Mouse (Mus musculus) hindbrain, postnatal 0 days (tissue): ENCODE measurements at regions not wholly inside any gene's neighbourhood (a gene's known extent, or its start where the extent isn't known, plus 50 kb on each side); places are given as distances from the start of the nearest gene placed in this dataset.

Source experiments
- ATAC-seq: fragments of 200-750 bp; cut with Nextera tagmentation; 2 replicates; pipeline ENCODE4 v1.8.0; 2017; ENCODE audit warnings: mild to moderate bottlenecking, moderate TSS enrichment, moderate library complexity
- DNase-seq: peaks from one replicate; pipeline ENCODE4 v3.0.0-alpha.2; 2015; ENCODE audit warnings: low spot score
- H3K27ac ChIP-seq: fragments of 300-500 bp; sonication (generic); 2 replicates; pipeline ENCODE4 v1.5.1; 2014; ENCODE audit warnings: mild to moderate bottlenecking
- H3K27me3 ChIP-seq: fragments of 300-500 bp; sonication (generic); 2 replicates; pipeline ENCODE4 v1.6.1; 2014; ENCODE audit warnings: low read length, mixed read lengths; ENCODE audit not compliant: insufficient read depth
- H3K36me3 ChIP-seq: fragments of 300-500 bp; sonication (generic); 2 replicates; pipeline ENCODE4 v1.6.1; 2014; ENCODE audit warnings: low read length, mixed read lengths; ENCODE audit not compliant: insufficient read depth
- H3K4me1 ChIP-seq: fragments of 300-500 bp; sonication (generic); 2 replicates; pipeline ENCODE4 v1.6.1; 2014; ENCODE audit warnings: antibody characterized with exemption, low read length, mixed read lengths; ENCODE audit not compliant: insufficient read depth
- H3K4me2 ChIP-seq: fragments of 300-500 bp; sonication (generic); 2 replicates; pipeline ENCODE4 v1.6.1; 2014; ENCODE audit warnings: low read depth, mild to moderate bottlenecking, low read length, moderate library complexity, mixed read lengths
- H3K4me3 ChIP-seq: fragments of 300-500 bp; sonication (generic); 2 replicates; pipeline ENCODE4 v1.5.1; 2014; ENCODE audit warnings: low read length
- H3K9ac ChIP-seq: fragments of 300-500 bp; sonication (generic); replicated peaks from 2 replicates; pipeline ENCODE4 v1.6.1; 2014; ENCODE audit warnings: mild to moderate bottlenecking, low read length, moderate library complexity, mixed read lengths
- H3K9me3 ChIP-seq: fragments of 300-500 bp; sonication (generic); 2 replicates; pipeline ENCODE4 v1.6.1; 2016; ENCODE audit warnings: low read length, mixed read lengths
- CTCF ChIP-seq: IDR thresholded peaks from 2 replicates; pipeline ENCODE4 v1.5.1; 2016; ENCODE audit warnings: antibody characterized with exemption, control low read depth, low read depth
- WGBS: fragments of 180-500 bp; shearing (Covaris S2); extraction: QIAGEN DNeasy Blood & Tissue Kit; methylation state at CpG from one replicate; pipeline ENCODE4 v1.1.7; 2014; 5-methylcytosine and 5-hydroxymethylcytosine counted together

GRCm38 (mm10) chr6:147727644-147728533 is 252.3 kb downstream of the Ccdc91 start:
- ATAC-seq: no peak
- H3K4me2 ChIP-seq: no peak overlapping the region
- H3K9ac ChIP-seq: no peak overlapping the region
- TF ChIP-seq CTCF: no peak
- H3K36me3 ChIP-seq: no peaks in the 10 kb centered on the region
- H3K4me3 ChIP-seq: no peak overlapping the region
- no peaks in the 10 kb centered on the region for H3K27me3 ChIP-seq
- no peaks in the 10 kb centered on the region for H3K4me1 ChIP-seq
- no peak overlapping the region for H3K27ac ChIP-seq
- no peaks in the 10 kb centered on the region for H3K9me3 ChIP-seq
- 72% methylated on average over 6 of the region's 6 CpGs for WGBS
- no peak for DNase-seq

- H3K9ac ChIP-seq: no peak overlapping the region
- H3K36me3 ChIP-seq: no peaks in the 10 kb centered on the region
- no peak overlapping the region for H3K4me3 ChIP-seq
- H3K27ac ChIP-seq: no peak overlapping the region
- TF ChIP-seq CTCF: no peak
- H3K4me1 ChIP-seq: no peaks in the 10 kb centered on the region
- no peak overlapping the region for H3K4me2 ChIP-seq
- ATAC-seq (no peak), DNase-seq (no peak)
- H3K9me3 ChIP-seq: no peaks in the 10 kb centered on the region
- H3K27me3 ChIP-seq: no peaks in the 10 kb centered on the region
Observed at GRCm38 (mm10) chr6:147729721-147730120, 254.1 kb downstream of the Ccdc91 start.

- Histone ChIP-seq H3K27me3 (no peaks in the 10 kb centered on the region), H3K4me1 (no peaks in the 10 kb centered on the region), H3K4me2 (no peak overlapping the region), H3K27ac (no peak overlapping the region), H3K4me3 (no peak overlapping the region), H3K36me3 (no peaks in the 10 kb centered on the region), H3K9me3 (peaks cover 3% of the 10 kb centered on the region; the same call in 1 of the 2 replicates), H3K9ac (no peak overlapping the region)
- ATAC-seq: no peak
- no peak for DNase-seq
- WGBS: 87% methylated on average over 5 of the region's 5 CpGs
- TF ChIP-seq CTCF: no peak
Observed at GRCm38 (mm10) chr6:147738621-147739325, 263.1 kb downstream of the Ccdc91 start.

- no peak for ATAC-seq
- Histone ChIP-seq H3K4me2 (no peak overlapping the region), H3K36me3 (no peaks in the 10 kb centered on the region), H3K9me3 (no peaks in the 10 kb centered on the region), H3K4me1 (no peaks in the 10 kb centered on the region), H3K27me3 (no peaks in the 10 kb centered on the region), H3K9ac (no peak overlapping the region), H3K27ac (no peak overlapping the region), H3K4me3 (no peak overlapping the region)
- no peak for DNase-seq
- whole genome bisulfite sequencing: 66% methylated on average over 7 of the region's 7 CpGs
- TF ChIP-seq CTCF: no peak
Observed at GRCm38 (mm10) chr6:147741446-147741845, 265.8 kb downstream of the Ccdc91 start.

- Histone ChIP-seq H3K36me3 (no peaks in the 10 kb centered on the region), H3K27ac (no peak overlapping the region), H3K27me3 (no peaks in the 10 kb centered on the region), H3K4me2 (no peak overlapping the region), H3K4me1 (no peaks in the 10 kb centered on the region), H3K4me3 (no peak overlapping the region), H3K9me3 (no peaks in the 10 kb centered on the region), H3K9ac (no peak overlapping the region)
- DNase-seq (no peak), ATAC-seq (no peak)
- no peak for TF ChIP-seq CTCF
- 37% methylated on average over 3 of the region's 3 CpGs for WGBS
Observed at GRCm38 (mm10) chr6:147744081-147744480, 268.5 kb downstream of the Ccdc91 start.

GRCm38 (mm10) chr6:147745690-147746089 is 270.1 kb downstream of the Ccdc91 start:
- H3K27me3 ChIP-seq: no peaks in the 10 kb centered on the region
- DNase-seq (no peak), ATAC-seq (no peak)
- H3K27ac ChIP-seq: no peak overlapping the region
- H3K4me1 ChIP-seq: no peaks in the 10 kb centered on the region
- no peak overlapping the region for H3K9ac ChIP-seq
- WGBS: 85% methylated on average over 2 of the region's 2 CpGs
- no peak for TF ChIP-seq CTCF
- H3K9me3 ChIP-seq: no peaks in the 10 kb centered on the region
- no peak overlapping the region for H3K4me3 ChIP-seq
- H3K36me3 ChIP-seq: no peaks in the 10 kb centered on the region
- no peak overlapping the region for H3K4me2 ChIP-seq

- H3K36me3 ChIP-seq: no peaks in the 10 kb centered on the region
- no peak for DNase-seq
- no peaks in the 10 kb centered on the region for H3K27me3 ChIP-seq
- H3K4me1 ChIP-seq: no peaks in the 10 kb centered on the region
- H3K4me3 ChIP-seq: no peak overlapping the region
- H3K9ac ChIP-seq: no peak overlapping the region
- no peak for ATAC-seq
- no peaks in the 10 kb centered on the region for H3K9me3 ChIP-seq
- peak; percentile 18; the same call in 1 of the 2 replicates for TF ChIP-seq CTCF
- no peak overlapping the region for H3K4me2 ChIP-seq
- no peak overlapping the region for H3K27ac ChIP-seq
Observed at GRCm38 (mm10) chr6:147747945-147748344, 272.3 kb downstream of the Ccdc91 start.
